ENCODE assay signal across 9 mouse cellular contexts in the genomic region with DNA sequence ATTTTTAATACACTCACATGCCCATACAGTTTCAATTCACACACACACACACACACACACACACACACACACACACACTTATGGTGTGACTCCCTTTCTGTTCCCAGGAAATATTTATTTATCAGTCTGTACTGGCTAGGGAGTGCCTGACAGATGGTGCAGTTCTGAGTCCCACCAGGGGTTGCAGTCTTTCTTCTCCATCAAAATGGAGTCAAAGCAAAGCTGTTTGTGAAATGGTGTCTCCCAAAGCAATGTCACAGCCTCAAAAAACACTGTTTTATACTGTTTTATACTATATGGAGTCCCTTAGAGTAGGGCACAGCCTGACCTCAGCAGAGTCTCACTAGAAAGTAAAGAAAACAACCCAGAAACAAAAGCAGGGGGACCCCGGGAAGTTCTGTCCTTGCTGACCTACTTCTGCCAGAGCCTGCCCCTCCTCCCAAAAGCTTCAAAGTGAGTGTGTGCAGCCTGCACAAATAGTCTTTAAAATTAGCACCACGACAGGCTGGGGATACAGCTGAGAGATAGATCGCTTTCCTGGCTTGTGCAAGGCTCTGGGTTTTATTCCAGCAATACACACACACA. TPM values are rescaled to one million over a fixed set of nuclear protein-coding genes. Genes with fewer than 3 reads are reported as not detected.
DNase-seq lines count a peak whose midpoint lies in the region; ATAC-seq lines count a peak whose summit lies in the region.
"Had no signal": no experiment of that assay in that cellular context is flagged by ENCODE, and none has a peak within 500 bp of the region (broad histone marks: within the 10 kb centered on the region; RNA-seq: fewer than 3 reads in every experiment).

No protein-coding gene starts in this region.

- H3K4me1 ChIP-seq in forebrain, embryonic 13.5 days: peaks cover 22% of the 10 kb centered on the region
- peaks cover 8% of the 10 kb centered on the region for H3K4me1 ChIP-seq in hindbrain, embryonic 16.5 days (ENCODE audit: control insufficient read depth, insufficient read depth, low read depth, low read length)
- H3K4me1 ChIP-seq in midbrain, embryonic 10.5 days: peaks cover 41% of the 10 kb centered on the region

- intact Hi-C loops in left cerebral cortex, postnatal 14 days (cut with DNase I): no loop called here
- intact Hi-C loops in left cerebral cortex, postnatal 36 days (cut with DNase I): no loop called here

- 16% methylated on average over 3 of the region's 3 CpGs for WGBS in forebrain, embryonic 13.5 days
- 27% methylated on average over 3 of the region's 3 CpGs for WGBS in hindbrain, embryonic 16.5 days
- 35% methylated on average over 3 of the region's 3 CpGs for WGBS in midbrain, embryonic 10.5 days

- no peak overlapping the region for H3K4me2 ChIP-seq in forebrain, embryonic 13.5 days
- no peak overlapping the region for H3K4me2 ChIP-seq in hindbrain, embryonic 16.5 days (ENCODE audit: low read length)

- DNase-seq in left cerebral cortex, postnatal 14 days (ENCODE audit: low spot score in 2 of 2): peak; percentile 49 to 84
- no peak for DNase-seq in left cerebral cortex, postnatal 36 days (ENCODE audit: low spot score in 2 of 2)
- DNase-seq in cerebellum, adult 11 months: peak; percentile 75
- no peak for DNase-seq in midbrain, embryonic 10.5 days (ENCODE audit: low spot score)
- DNase-seq in adipocyte (ENCODE audit: low spot score): no peak

- ATAC-seq in forebrain, embryonic 13.5 days: peak; percentile 79
- peak; percentile 87 for ATAC-seq in hindbrain, embryonic 16.5 days
- no peak for ATAC-seq in monocyte, adult 5-6 weeks (replicated peaks; ENCODE audit: insufficient number of reproducible peaks, low FRiP score, low TSS enrichment, poor library complexity, severe bottlenecking)

- no peaks in the 10 kb centered on the region for H3K36me3 ChIP-seq in forebrain, embryonic 13.5 days (ENCODE audit: poor library complexity, severe bottlenecking)
- H3K36me3 ChIP-seq in hindbrain, embryonic 16.5 days (ENCODE audit: control insufficient read depth, insufficient read depth, low read length): no peaks in the 10 kb centered on the region
- no peaks in the 10 kb centered on the region for H3K36me3 ChIP-seq in midbrain, embryonic 10.5 days

- H3K9me3 ChIP-seq in forebrain, embryonic 13.5 days (replicated peaks): no peaks in the 10 kb centered on the region
- no peaks in the 10 kb centered on the region for H3K9me3 ChIP-seq in hindbrain, embryonic 16.5 days (ENCODE audit: control insufficient read depth, low read length)
- H3K9me3 ChIP-seq in midbrain, embryonic 10.5 days (replicated peaks): no peaks in the 10 kb centered on the region

- peak overlapping the region; percentile 60 for H3K27ac ChIP-seq in forebrain, embryonic 13.5 days
- peak overlapping the region; percentile 74 for H3K27ac ChIP-seq in hindbrain, embryonic 16.5 days (ENCODE audit: low read depth, low read length)
- peak overlapping the region; percentile 84 for H3K27ac ChIP-seq in midbrain, embryonic 10.5 days (replicated peaks)

- H3K9ac ChIP-seq in forebrain, embryonic 13.5 days: no peak overlapping the region
- H3K9ac ChIP-seq in hindbrain, embryonic 16.5 days (ENCODE audit: low read depth, low read length): peak overlapping the region; percentile 27; the same call in 1 of the 2 replicates

- H3K4me3 ChIP-seq in forebrain, embryonic 13.5 days: no peak overlapping the region
- H3K4me3 ChIP-seq in hindbrain, embryonic 16.5 days (ENCODE audit: low read length): no peak overlapping the region
- no peak overlapping the region for H3K4me3 ChIP-seq in midbrain, embryonic 10.5 days

- no peaks in the 10 kb centered on the region for H3K27me3 ChIP-seq in forebrain, embryonic 13.5 days
- no peaks in the 10 kb centered on the region for H3K27me3 ChIP-seq in hindbrain, embryonic 16.5 days (replicated peaks; ENCODE audit: control insufficient read depth, insufficient read depth, low read length)
- H3K27me3 ChIP-seq in midbrain, embryonic 10.5 days (ENCODE audit: low read depth, poor library complexity, severe bottlenecking): no peaks in the 10 kb centered on the region

RNA-seq across cellular contexts. Expression of a gene that starts 3.3 kb away (rescaled TPM):
- 1 to 10 TPM; 6.4 to 7.7 TPM for total RNA-seq in left cerebral cortex, postnatal 14 days (2021)
- 1 to 10 TPM; 8.1 to 8.7 TPM for total RNA-seq in left cerebral cortex, postnatal 36 days (2021)
- polyA plus RNA-seq in forebrain, embryonic 13.5 days (2015; fragmentation: Nextera tagmentation; extraction: Ambion mirVana): 4.2 TPM in 2 replicates
- polyA plus RNA-seq in hindbrain, embryonic 16.5 days (2015; fragmentation: Nextera tagmentation; extraction: Ambion mirVana): 5.5 and 6.0 TPM in 2 replicates
- 14.2 and 15.0 TPM in 2 replicates for polyA plus RNA-seq in midbrain, embryonic 10.5 days (2016; fragmentation: Nextera tagmentation; extraction: Ambion mirVana)
- 1,011 to 1,374 TPM (median 1,247 TPM) in 3 replicates for total RNA-seq in monocyte, adult 5-6 weeks (2017)

RNA-seq across cellular contexts. Expression of a gene that starts 15.7 kb away (rescaled TPM):
- total RNA-seq in left cerebral cortex, postnatal 14 days (2021): under 1 TPM in 1 of 2 experiments, not detected in 1; 0.74 TPM
- total RNA-seq in left cerebral cortex, postnatal 36 days (2021): under 1 TPM in 1 of 2 experiments, not detected in 1; 0.69 TPM
- polyA plus RNA-seq in forebrain, embryonic 13.5 days (2015; fragmentation: Nextera tagmentation; extraction: Ambion mirVana): 0.61 TPM in 1 of 2 replicates, not detected in the other
- 2.0 and 22.5 TPM in 2 replicates for polyA plus RNA-seq in hindbrain, embryonic 16.5 days (2015; fragmentation: Nextera tagmentation; extraction: Ambion mirVana)
- 0.52 and 1.5 TPM in 2 replicates for polyA plus RNA-seq in midbrain, embryonic 10.5 days (2016; fragmentation: Nextera tagmentation; extraction: Ambion mirVana)
- total RNA-seq in monocyte, adult 5-6 weeks (2017): 7.5 to 20.6 TPM (median 11.3 TPM) in 3 replicates
- total RNA-seq: layer of hippocampus, postnatal 36 days had no signal

RNA-seq across cellular contexts. Expression of a gene that starts 22.7 kb away (rescaled TPM):
- under 1 TPM in 1 of 2 experiments, not detected in 1; 0.44 TPM for total RNA-seq in left cerebral cortex, postnatal 14 days (2021)
- not detected for total RNA-seq in left cerebral cortex, postnatal 36 days (2021)
- polyA plus RNA-seq in forebrain, embryonic 13.5 days (2015; fragmentation: Nextera tagmentation; extraction: Ambion mirVana): not detected in 2 replicates
- polyA plus RNA-seq in hindbrain, embryonic 16.5 days (2015; fragmentation: Nextera tagmentation; extraction: Ambion mirVana): not detected in 2 replicates
- 0.34 TPM in 1 of 2 replicates, not detected in the other for polyA plus RNA-seq in midbrain, embryonic 10.5 days (2016; fragmentation: Nextera tagmentation; extraction: Ambion mirVana)
- not detected in 3 replicates for total RNA-seq in monocyte, adult 5-6 weeks (2017)
- total RNA-seq: layer of hippocampus, postnatal 36 days had no signal

RNA-seq across cellular contexts. Expression of a gene that starts 41.3 kb away (rescaled TPM):
- not detected for total RNA-seq in left cerebral cortex, postnatal 14 days (2021)
- not detected for total RNA-seq in left cerebral cortex, postnatal 36 days (2021)
- 0.28 and 0.77 TPM in 2 replicates for polyA plus RNA-seq in forebrain, embryonic 13.5 days (2015; fragmentation: Nextera tagmentation; extraction: Ambion mirVana)
- 3.1 and 25.7 TPM in 2 replicates for polyA plus RNA-seq in hindbrain, embryonic 16.5 days (2015; fragmentation: Nextera tagmentation; extraction: Ambion mirVana)
- 1.9 TPM in 2 replicates for polyA plus RNA-seq in midbrain, embryonic 10.5 days (2016; fragmentation: Nextera tagmentation; extraction: Ambion mirVana)
- 13.6 to 16.7 TPM (median 15.5 TPM) in 3 replicates for total RNA-seq in monocyte, adult 5-6 weeks (2017)
- total RNA-seq: layer of hippocampus, postnatal 36 days had no signal

Comparison
In these comparisons a context has a peak if more than half of its experiments do, and no peak if none do; other contexts are left out.
1. DNase-seq: peak in left cerebral cortex, postnatal 14 days (2 of 2) and cerebellum, adult 11 months (single experiment); none in left cerebral cortex, postnatal 36 days (0 of 2), midbrain, embryonic 10.5 days (single experiment) and adipocyte (single experiment).
2. RNA of a gene that starts 3.3 kb away (total RNA-seq): 1,011 to 1,374 TPM in monocyte, adult 5-6 weeks; 8.1 to 8.7 TPM in left cerebral cortex, postnatal 36 days and 6.4 to 7.7 TPM in left cerebral cortex, postnatal 14 days; every median in the first group is over 100 times any median in the second.
3. Peak in every context shown above with its lines, with median percentiles within 50 percentile points of each other: H3K27ac ChIP-seq.